Mouse (Mus musculus) ovary, postnatal 10 days (tissue): Measurements from ENCODE around the gene Ccdc159.

Experiments used
- DNase-seq: peaks from one replicate; pipeline ENCODE4 v3.0.0; 2022; ENCODE audit warnings: low spot score

The Ccdc159 gene

DNA sequence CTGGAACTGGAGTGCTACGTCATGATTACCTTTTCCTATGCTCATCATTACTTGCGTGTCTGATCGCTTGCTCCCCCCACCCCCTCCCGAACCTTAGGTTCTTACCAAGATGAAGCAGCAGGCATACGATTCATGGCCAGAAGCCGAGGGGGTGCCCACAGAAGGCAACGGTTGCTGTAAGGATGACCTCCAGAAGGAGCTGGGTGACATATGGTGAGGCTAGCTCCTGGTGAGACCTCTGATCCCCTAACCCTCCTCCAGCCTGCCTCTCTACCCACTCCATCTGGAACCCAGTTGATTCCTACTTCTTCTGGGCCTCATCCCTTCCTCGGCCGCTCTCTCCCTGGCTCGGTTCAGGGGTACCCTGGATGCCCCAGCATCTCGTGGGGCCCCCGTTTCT is 6.8 kb downstream of the Ccdc159 start:
- DNase-seq, result no peak

DNA sequence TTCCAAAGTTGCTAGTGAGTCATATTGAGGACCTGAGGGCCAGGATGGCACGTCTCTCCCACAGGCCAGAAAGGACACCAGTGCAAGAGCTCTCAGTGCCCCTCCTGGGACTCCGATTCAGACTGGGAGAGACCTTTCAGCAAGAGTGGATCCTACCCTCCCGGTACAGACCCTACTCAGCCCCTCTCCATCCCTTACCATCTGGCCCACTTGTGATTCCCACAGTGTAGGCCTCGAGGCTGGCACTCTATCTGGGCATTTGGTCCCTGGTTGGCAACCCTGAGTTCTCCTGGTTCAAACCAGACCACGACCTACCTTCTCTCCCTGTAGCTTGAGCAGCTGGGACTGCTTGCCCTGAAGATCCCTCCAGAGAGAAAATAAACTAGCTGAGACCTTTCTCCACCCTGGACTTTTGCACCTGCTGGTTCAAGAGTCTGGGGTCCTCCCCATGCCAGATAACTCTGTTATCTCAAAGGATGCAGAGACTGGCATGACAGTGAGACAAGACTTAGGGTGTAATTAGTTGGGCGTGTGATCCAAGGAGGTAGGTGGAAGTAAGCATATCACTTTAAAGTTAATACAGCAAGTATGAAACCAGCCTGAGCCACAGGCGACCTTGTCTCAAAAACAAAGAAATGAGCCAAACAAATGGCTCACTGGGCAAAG is 8.3 kb downstream of the Ccdc159 start:
- DNase-seq, result no peak

DNA sequence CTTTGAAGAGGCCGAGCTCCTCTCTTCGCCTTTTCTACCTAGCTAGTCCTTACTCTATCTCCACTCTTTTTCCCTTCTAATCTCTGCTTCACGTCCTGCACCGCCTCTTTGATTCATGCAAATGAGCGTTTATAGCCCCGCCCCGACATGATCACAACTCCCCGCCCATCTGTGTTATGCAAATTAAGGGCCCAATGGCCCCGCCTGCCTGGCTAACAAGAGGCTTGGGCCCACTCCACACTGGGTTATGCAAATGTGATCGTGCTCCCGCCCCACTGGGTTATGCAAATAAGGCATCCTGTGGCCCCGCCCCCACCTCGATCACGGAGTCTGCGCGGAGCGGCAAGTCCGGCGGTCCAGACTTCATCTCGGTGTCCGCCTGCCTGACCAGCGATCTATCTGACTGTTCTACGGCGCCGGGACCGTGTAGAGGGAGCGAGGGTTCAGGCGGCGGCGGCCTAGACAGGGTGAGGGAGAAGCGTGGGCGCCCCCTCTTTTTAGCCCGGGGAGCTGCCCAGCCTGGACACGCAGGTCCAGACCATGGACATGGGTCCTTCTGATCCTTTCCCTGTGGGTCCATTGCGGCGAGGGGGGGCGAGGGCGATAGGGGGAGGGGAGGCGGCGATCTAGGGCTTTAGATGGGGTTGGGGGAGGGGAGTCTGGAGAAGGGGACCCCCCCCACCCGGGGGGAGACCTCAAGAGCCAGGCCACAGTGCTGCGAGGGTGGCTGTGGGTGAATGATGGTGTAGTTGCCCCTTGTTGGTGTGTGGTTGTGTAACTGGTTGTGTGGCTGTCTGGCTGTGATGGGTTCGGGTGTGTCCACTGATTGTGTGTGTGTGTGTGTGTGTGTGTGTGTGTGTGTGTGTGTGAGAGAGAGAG is 9.7 kb downstream of the Ccdc159 start, which contains the start of gene Plppr2:
TSS of gene Plppr2 (plus strand) at position 342 of the 879 bp plus-strand sequence.
- DNase-seq, result peak; percentile 89

DNA sequence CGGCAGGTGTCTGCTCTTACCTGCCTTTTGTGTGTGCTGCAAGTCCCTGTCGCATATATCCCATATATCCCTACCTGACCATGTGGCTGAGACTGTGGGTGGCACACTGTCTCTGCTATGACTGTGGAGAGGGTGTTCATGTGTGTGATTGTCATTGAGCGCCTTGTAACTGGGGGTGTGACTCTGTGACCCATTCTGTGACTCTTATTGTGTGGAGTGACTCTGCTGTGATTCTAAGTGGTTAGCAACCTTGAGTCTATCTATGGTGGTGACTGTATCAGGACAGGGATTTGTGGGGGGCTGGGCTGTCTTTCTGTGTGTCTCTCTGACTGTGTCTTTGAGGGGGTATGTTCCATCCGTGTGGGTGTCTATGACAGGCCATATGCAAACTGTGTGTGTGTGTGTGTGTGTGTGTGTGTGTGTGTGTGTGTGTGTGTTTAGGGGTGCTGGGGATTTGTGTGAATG is 10.5 kb downstream of the Ccdc159 start:
- DNase-seq, result no peak

GRCm38 (mm10) chr9:21938234-21938855 is 11.1 kb downstream of the Ccdc159 start:
- DNase-seq, result no peak

DNA sequence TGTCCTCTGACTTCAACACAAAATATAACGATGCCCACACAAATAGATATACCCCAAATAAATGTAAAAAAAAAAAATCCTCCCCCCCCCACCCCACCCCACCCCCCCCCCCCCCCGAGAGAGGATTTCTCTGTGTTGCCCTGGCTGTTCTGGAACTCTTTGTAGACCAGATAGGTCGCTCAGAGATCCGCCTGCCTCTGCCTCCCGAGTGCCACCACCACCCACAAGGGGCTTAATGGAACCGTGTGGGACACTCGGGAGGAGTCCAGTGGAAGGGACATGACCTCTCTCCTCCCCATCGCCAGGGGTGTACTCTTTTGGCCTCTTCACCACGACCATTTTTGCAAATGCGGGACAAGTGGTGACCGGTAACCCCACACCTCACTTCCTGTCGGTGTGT is 15.8 kb downstream of the Ccdc159 start:
- DNase-seq, result no peak

DNA sequence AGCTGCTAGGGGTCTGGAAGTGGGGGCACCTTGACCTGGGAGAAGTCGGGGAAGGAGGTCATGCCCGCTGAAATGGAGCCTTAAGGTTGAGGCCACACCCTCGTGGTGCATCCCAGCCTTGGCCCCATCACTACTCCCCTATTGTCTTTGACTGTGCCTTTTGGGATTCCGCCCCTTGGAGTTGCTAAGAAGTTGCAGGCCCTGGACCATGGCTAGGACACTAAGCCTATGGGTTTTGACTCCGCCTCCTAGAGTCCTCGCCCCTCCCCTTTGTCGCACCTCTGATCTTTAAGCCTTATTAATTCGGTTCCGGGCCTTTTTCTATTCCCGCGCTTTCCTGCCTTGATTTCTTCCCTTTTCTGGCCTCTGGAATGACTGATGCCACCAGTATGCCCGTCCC is 16.4 kb downstream of the Ccdc159 start:
- no peak for DNase-seq

- DNase-seq, result no peak
Measured at GRCm38 (mm10) chr9:21944267-21944666, 17.0 kb downstream of the Ccdc159 start.

- no peak for DNase-seq
Measured at GRCm38 (mm10) chr9:21947540-21948130, 20.4 kb downstream of the Ccdc159 start.

DNA sequence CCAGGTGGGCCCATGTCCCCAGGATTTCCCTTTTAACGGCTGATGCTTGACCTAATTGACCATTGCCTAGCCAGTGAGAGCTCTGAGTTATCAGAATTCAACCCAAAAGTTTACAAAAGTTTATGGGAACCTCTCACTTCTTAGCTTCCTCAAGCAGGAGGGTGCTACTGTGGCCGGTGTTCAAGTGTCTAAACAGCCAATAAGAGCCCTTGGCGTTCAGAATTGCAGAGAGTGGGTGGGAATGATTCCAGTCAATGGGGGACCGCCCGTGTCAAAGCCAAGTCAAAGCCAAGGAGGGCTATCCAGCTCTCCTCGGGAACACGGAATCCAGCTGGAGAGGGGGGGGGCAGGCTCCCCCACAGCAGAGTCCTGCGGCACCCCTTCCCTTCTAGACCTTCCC is 20.9 kb downstream of the Ccdc159 start:
- no peak for DNase-seq

GRCm38 (mm10) chr9:21948790-21949189 is 21.5 kb downstream of the Ccdc159 start:
- no peak for DNase-seq

DNA sequence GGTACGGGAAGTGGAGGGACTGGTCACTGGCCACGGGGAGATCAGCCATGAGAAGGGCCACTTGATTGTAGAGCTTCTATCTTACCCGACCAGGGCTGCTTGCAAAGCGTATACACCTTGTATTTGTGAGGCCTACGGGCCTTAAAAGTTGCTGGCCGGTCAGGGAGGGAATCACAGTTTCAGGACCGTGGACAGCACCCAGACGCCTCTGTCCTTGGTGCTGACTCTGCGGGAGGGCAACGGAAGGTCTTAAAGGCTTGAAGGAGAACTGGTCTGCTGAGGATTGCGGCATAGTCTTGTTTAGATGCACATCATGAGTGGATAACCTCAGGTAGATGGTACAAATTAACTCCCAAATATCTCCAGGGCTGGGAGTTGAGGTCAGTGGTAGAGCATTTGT is 23.1 kb downstream of the Ccdc159 start:
- peak; percentile 89 for DNase-seq

- no peak for DNase-seq
Measured at GRCm38 (mm10) chr9:21951977-21952376, 24.7 kb downstream of the Ccdc159 start.

GRCm38 (mm10) chr9:21953600-21953999 is 26.3 kb downstream of the Ccdc159 start:
- DNase-seq, result no peak

DNA sequence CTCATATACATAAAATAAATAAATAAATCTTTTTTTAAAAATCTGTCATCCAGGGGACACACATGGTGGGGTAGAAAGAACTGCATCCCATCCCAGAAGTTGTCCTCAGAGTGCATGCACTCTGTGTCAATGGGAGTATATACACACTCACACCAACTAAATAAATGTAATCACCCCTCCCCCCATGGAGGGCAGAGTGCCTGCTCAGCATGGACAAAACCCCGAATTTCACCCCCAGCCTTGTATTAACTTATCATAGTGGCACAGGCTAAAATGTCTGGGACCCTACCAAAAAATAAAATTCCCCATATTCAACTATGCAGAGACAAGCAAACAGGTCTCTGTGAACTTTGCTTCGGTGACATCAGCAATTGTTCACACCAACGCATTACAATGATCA is 27.4 kb downstream of the Ccdc159 start:
- DNase-seq, result no peak

GRCm38 (mm10) chr9:21955225-21955569 is 27.9 kb downstream of the Ccdc159 start:
- DNase-seq, result no peak

DNA sequence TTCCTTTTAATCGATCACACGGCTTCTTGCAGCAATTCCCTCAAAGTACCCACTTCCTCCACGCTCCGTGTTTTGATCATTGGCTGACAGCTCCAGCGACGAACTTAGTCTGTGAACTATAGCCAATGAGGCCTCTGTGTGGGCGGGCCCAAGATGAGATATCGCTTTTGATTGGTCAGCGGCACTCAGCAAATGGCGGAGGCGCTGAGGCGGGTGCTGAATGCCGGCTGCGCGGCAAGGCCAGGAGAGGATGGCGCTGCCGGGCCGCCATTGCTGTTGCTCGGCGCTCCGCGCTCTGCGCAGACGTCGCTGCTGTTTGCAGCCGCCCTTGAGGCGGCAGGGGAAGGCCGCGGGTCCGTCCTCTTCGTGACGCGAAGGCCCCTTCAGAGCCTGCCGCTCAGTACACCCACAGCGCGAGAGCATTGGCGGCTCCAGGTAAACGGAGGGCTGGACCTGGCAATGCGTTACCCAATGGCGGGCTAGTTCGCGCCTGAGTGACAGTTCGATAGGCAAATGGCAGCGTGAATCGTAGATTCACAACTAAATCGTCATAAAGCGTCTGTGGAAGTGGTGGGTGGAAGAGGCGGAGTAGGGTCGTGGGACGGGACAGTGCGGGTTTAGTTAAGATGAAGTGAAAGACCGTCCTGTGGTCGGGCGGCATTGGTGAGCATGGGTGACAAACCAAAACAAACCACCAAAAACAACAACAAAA is 28.5 kb downstream of the Ccdc159 start, which contains the start of gene Swsap1:
TSS of gene Swsap1 (plus strand) at position 186 of the 712 bp plus-strand sequence.
- peak; percentile 97 for DNase-seq

DNA sequence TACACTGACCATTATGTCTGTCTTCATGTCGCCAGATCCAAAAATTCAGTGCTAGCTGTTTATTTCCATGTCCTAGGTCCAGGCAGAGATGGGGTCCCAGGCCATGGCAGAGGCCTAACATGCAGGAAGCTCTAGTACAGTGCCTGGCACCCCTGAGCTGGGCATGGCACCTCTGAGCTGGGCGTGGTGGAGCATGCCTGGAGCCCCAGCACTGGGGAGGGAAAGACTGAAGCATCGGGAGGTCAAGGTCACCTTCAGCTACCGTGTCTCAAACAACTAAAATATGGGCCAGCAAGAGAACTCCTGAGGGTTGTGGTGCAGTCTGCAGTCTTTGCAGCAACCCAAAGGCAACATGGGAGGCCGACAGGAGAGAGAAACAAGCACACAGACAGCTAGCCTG is 31.1 kb downstream of the Ccdc159 start:
- DNase-seq, result no peak

- no peak for DNase-seq
Measured at GRCm38 (mm10) chr9:21959244-21959643, 32.0 kb downstream of the Ccdc159 start.

GRCm38 (mm10) chr9:21960135-21960534 is 32.9 kb downstream of the Ccdc159 start:
- DNase-seq, result no peak

DNA sequence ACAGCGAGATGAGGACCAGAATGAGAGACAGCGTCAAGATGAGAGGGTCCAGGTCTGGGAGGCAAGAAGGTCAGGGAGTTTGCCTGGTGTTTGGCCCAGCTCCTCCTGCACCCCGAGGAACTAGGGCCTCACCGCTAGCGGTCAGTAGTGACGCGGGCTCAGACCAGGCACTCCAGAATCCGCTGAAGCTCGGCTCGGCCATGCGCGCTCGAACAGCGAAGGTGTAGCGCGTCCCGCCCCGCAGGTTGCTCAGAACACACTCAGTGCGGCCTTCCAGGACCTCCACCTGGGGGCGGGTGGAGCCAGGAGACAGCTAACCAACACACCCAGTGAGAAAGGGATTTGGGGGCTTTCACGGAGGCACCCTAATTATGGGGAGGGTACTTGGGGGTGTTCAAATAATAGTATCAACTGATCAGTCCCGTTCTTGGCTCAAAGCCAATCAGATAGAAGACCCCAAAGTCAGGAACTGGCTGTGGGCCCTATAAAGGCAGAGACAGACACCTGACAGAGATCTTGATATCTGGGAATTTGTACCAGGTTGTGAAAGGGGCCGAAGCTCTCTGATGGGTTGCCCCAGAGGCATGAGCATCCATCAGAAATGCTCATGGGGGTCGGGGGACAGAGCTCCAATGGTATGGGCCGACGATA is 33.4 kb downstream of the Ccdc159 start:
- DNase-seq, result no peak
